Mouse (Mus musculus) ovary, postnatal 14 days (tissue): ENCODE results near the gene Tmem141.
A peak's percentile ranks its signal among the peaks of the same experiment; 100 is the strongest.

ENCODE experiments used
- DNase-seq: peaks from one replicate; pipeline ENCODE4 v3.0.0; 2022; ENCODE audit warnings: low spot score

Gene Tmem141

GRCm38 (mm10) chr2:25621229-25622200 lies at the start of gene Tmem141:
Gene Tmem141, minus strand, starts transcription at chr2:25622005.
- peak; percentile 76 for DNase-seq

DNA sequence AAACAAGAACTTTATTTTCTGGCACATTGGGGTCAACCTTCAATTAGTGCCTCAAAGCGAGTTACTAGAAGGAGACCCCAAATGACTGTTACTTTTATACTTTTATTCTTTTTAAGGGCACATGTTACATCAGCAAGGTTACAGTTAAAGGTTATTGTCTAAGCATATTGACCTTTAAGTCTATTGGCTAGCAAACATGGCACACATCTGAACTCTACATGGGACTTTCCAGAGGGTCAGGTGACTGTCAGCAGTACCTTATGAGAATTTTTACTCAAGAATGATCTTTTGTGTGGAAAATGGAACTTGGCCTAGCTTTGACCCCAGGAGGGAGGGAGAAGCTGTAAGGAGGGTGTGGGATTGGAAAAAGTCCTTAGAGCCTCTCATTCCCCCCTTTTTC lies 44.7 kb upstream of the Tmem141 start:
- no peak for DNase-seq

- no peak for DNase-seq
Measured at GRCm38 (mm10) chr2:25664125-25664524, 42.3 kb upstream of the Tmem141 start.

DNA sequence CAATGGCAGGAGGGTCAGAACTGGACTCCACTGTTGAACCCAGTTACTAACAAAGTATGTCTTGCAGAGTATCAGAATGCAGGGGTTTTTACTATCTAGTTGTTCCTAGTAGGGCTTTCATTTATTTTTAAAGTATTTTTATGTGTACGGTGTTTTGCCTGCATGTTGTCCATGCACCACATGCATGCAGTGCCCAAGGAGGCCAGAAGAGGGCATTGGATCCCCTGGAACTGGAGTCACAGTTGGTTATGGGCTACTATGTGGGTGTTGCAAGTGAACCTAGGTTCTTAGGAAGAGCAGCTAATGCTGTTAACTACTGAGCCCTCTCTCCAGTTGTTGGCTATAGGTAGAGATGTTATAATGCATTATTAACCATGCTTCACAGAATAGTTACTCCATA lies 41.7 kb upstream of the Tmem141 start:
- DNase-seq: peak; percentile 50

- no peak for DNase-seq
Measured at GRCm38 (mm10) chr2:25661245-25661970, 39.6 kb upstream of the Tmem141 start.

- no peak for DNase-seq
Measured at GRCm38 (mm10) chr2:25660279-25660678, 38.5 kb upstream of the Tmem141 start.

- no peak for DNase-seq
Measured at GRCm38 (mm10) chr2:25657652-25658051, 35.8 kb upstream of the Tmem141 start, which contains the start of gene Lcn5. Gene Lcn5, plus strand, starts transcription at chr2:25657952.

DNA sequence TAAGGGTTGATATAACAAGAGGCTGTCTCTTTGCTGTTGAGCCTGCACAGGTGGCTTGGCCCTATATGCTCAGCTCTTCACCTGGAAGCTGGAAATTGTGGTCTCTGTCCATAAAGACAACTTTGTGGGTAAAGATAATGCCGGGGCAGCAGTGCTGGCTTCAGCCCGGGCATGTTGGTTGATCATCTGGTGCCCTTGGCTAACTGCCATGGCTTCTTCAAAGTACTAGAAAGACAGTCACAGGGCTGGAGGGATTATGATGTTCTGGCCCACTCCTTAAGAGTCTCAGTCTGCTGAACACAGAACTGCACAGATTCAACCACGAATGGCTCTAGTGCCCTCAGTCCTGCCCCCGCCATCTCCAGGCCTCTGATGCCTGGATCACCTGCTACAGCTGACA lies 35.4 kb upstream of the Tmem141 start:
- no peak for DNase-seq

- peak; percentile 7 for DNase-seq
Measured at GRCm38 (mm10) chr2:25656691-25657090, 34.9 kb upstream of the Tmem141 start.

- DNase-seq: no peak
Measured at GRCm38 (mm10) chr2:25654502-25654901, 32.7 kb upstream of the Tmem141 start.

GRCm38 (mm10) chr2:25652902-25653301 lies 31.1 kb upstream of the Tmem141 start, which contains the start of gene Lcn8:
Gene Lcn8, plus strand, starts transcription at chr2:25653120.
- no peak for DNase-seq

GRCm38 (mm10) chr2:25639890-25640289 lies 18.1 kb upstream of the Tmem141 start:
- DNase-seq: no peak

- no peak for DNase-seq
Measured at GRCm38 (mm10) chr2:25634046-25634445, 12.2 kb upstream of the Tmem141 start.

GRCm38 (mm10) chr2:25633616-25634015 lies 11.8 kb upstream of the Tmem141 start:
- no peak for DNase-seq

DNA sequence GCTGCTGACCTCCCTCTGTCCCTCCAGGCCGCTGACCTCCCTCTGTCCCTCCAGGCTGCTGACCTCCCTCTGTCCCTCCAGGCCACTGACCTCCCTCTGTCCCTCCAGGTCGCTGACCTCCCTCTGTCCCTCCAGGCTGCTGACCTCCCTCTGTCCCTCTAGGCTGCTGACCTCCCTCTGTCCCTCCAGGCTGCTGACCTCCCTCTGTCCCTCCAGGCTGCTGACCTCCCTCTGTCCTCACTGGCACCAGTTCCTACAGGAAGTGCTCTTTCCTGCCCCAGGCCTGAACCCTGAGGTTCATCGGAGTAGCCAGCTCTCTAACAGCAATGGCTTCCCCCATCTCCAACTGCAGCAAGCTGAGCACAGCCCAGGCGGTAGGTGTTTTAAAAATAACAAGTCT lies 6.9 kb upstream of the Tmem141 start:
- DNase-seq: no peak

- no peak for DNase-seq
Measured at GRCm38 (mm10) chr2:25627811-25628210, 6.0 kb upstream of the Tmem141 start, which contains the start of gene Fcna. Gene Fcna, minus strand, starts transcription at chr2:25628030.

- DNase-seq: no peak
Measured at GRCm38 (mm10) chr2:25625986-25626385, 4.2 kb upstream of the Tmem141 start.

GRCm38 (mm10) chr2:25620852-25621228 lies 965 bp downstream of the Tmem141 start:
- DNase-seq: no peak

GRCm38 (mm10) chr2:25620386-25620785 lies 1.4 kb downstream of the Tmem141 start:
- no peak for DNase-seq

DNA sequence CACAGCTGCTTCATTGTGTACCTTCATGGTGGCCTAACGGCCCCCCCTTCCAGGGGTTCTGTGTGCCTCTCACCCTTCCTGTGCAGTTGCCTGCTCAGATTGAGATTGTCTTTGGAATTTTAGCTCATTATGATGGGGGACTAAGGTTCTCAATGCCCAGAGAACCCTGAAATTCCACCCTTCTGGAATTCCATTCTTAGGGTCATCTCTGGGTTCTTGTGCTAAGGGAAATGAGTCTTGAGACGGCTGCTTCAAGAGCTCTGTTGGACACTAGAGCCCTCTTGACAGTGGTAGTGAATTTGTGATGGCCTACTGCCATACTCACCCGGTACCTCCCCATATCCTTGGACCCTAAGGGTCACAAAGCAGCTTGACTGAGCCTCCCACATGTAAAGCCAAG lies 4.2 kb downstream of the Tmem141 start, which contains the start of gene Ccdc183:
Gene Ccdc183, minus strand, starts transcription at position 101 of the 400 bp plus-strand sequence.
- DNase-seq: no peak

- DNase-seq: no peak
Measured at GRCm38 (mm10) chr2:25616398-25616797, 5.4 kb downstream of the Tmem141 start.

DNA sequence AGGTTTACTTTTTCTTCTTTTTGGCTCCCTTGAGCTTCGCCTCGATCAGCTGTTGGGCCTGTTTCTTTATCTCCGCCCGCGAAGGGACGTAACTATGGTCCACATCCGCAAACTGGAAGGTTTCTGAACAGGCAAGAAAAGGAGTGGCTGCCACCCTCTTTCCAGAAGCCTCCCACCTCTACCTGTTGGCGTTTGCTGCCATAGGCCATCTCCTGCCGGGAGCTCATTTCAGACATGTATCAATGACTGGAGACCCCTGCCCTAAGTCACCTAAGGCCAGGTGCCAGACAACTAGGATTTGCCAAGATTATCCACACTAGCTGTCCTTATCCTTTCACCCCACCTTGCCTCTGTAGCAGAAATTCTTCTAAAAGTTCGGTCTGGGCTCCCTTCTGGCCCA lies 13.1 kb downstream of the Tmem141 start:
- no peak for DNase-seq
